Mouse (Mus musculus) bone marrow, adult 2 months (tissue): ENCODE data around the gene BC052040. TPM values are rescaled to one million over a fixed set of nuclear protein-coding genes. Genes with fewer than 3 reads are reported as not detected.

ENCODE experiments used
- H3K27ac ChIP-seq: fragments of 200-500 bp; 2 replicates; pipeline ENCODE4 v1.5.1; 2012; ENCODE audit warnings: low read depth, mild to moderate bottlenecking, control low read depth, inconsistent platforms, low read length; ENCODE audit not compliant: control insufficient read depth, poor library complexity, insufficient read depth
- H3K4me1 ChIP-seq: fragments of 200-500 bp; 2 replicates; pipeline ENCODE4 v1.6.1; 2011; ENCODE audit warnings: low read length; ENCODE audit not compliant: control insufficient read depth, insufficient read depth
- H3K4me3 ChIP-seq: fragments of 200-500 bp; replicated peaks from 2 replicates; pipeline ENCODE3; 2011; ENCODE audit warnings: mild to moderate bottlenecking, low read depth, low read length, control low read depth; ENCODE audit not compliant: control insufficient read depth
- CTCF ChIP-seq: fragments of 200-500 bp; IDR thresholded peaks from 2 replicates; pipeline ENCODE4 v1.5.1; 2011; ENCODE audit warnings: low read length, control low read depth; ENCODE audit not compliant: control insufficient read depth, insufficient read depth
- POLR2A ChIP-seq: fragments of 200-500 bp; IDR thresholded peaks from 2 replicates; pipeline ENCODE4 v1.6.1; 2011; ENCODE audit warnings: low read depth, mild to moderate bottlenecking, control low read depth, low read length, borderline replicate concordance; ENCODE audit not compliant: control insufficient read depth
- WGBS: fragments of 180-500 bp; shearing (Covaris S2); methylation state at CpG from one replicate; pipeline ENCODE4 v1.1.7; 2018; 5-methylcytosine and 5-hydroxymethylcytosine counted together
- polyA plus RNA-seq: library from polyadenylated mRNA; stranded (reverse); fragments of >200 nt; gene quantifications from 2 replicates; pipeline ENCODE4 v1.2.4, GENCODE M21; 2011; ENCODE audit warnings: low replicate concordance; ENCODE audit not compliant: missing spikeins, insufficient read depth, insufficient read length

The BC052040 gene
- polyA plus RNA-seq, 1 experiment, result 4.6 TPM

GRCm38 (mm10) chr2:115609020-115609419 is 27.5 kb downstream of the BC052040 start:
- WGBS, result 96% methylated on average over 3 of the region's 3 CpGs
- Histone ChIP-seq H3K4me3 (no peak overlapping the region), H3K4me1 (no peaks in the 10 kb centered on the region), H3K27ac (no peak overlapping the region)
- TF ChIP-seq POLR2A (no peak), CTCF (no peak)

GRCm38 (mm10) chr2:115610092-115610491 is 28.6 kb downstream of the BC052040 start:
- 72% methylated on average over 2 of the region's 2 CpGs for WGBS
- no peak for TF ChIP-seq POLR2A
- no peak for TF ChIP-seq CTCF
- H3K4me3 ChIP-seq, result no peak overlapping the region
- no peak overlapping the region for H3K27ac ChIP-seq
- no peaks in the 10 kb centered on the region for H3K4me1 ChIP-seq

GRCm38 (mm10) chr2:115610503-115610902 is 29.0 kb downstream of the BC052040 start:
- H3K4me1 ChIP-seq, result no peaks in the 10 kb centered on the region
- no peak overlapping the region for H3K27ac ChIP-seq
- WGBS, result 89% methylated on average over 6 of the region's 6 CpGs
- TF ChIP-seq CTCF, result no peak
- no peak for TF ChIP-seq POLR2A
- no peak overlapping the region for H3K4me3 ChIP-seq

- no peak overlapping the region for H3K27ac ChIP-seq
- TF ChIP-seq CTCF (no peak), POLR2A (no peak)
- H3K4me1 ChIP-seq, result no peaks in the 10 kb centered on the region
- no peak overlapping the region for H3K4me3 ChIP-seq
- 92% methylated on average over 3 of the region's 3 CpGs for WGBS
Observed at GRCm38 (mm10) chr2:115613830-115614520, 32.5 kb downstream of the BC052040 start.

- Histone ChIP-seq H3K4me3 (no peak overlapping the region), H3K27ac (no peak overlapping the region), H3K4me1 (no peaks in the 10 kb centered on the region)
- WGBS, result 78% methylated on average over 4 of the region's 4 CpGs
- TF ChIP-seq POLR2A, result no peak
- no peak for TF ChIP-seq CTCF
Observed at GRCm38 (mm10) chr2:115628471-115628870, 47.0 kb downstream of the BC052040 start.

GRCm38 (mm10) chr2:115631031-115631434 is 49.5 kb downstream of the BC052040 start:
- TF ChIP-seq POLR2A (no peak), CTCF (no peak)
- no peaks in the 10 kb centered on the region for H3K4me1 ChIP-seq
- 88% methylated on average over 5 of the region's 5 CpGs for WGBS
- no peak overlapping the region for H3K4me3 ChIP-seq
- H3K27ac ChIP-seq, result no peak overlapping the region

GRCm38 (mm10) chr2:115631826-115632225 is 50.3 kb downstream of the BC052040 start:
- Histone ChIP-seq H3K4me3 (no peak overlapping the region), H3K4me1 (no peaks in the 10 kb centered on the region), H3K27ac (no peak overlapping the region)
- no peak for TF ChIP-seq POLR2A
- TF ChIP-seq CTCF, result no peak
- 95% methylated on average over 4 of the region's 4 CpGs for WGBS

GRCm38 (mm10) chr2:115650203-115650602 is 68.7 kb downstream of the BC052040 start:
- Histone ChIP-seq H3K27ac (no peak overlapping the region), H3K4me1 (no peaks in the 10 kb centered on the region), H3K4me3 (no peak overlapping the region)
- 92% methylated on average over 2 of the region's 2 CpGs for WGBS
- TF ChIP-seq POLR2A, result no peak
- no peak for TF ChIP-seq CTCF

- WGBS, result 90% methylated on average over 8 of the region's 8 CpGs
- Histone ChIP-seq H3K27ac (no peak overlapping the region), H3K4me1 (no peaks in the 10 kb centered on the region), H3K4me3 (no peak overlapping the region)
- TF ChIP-seq CTCF (no peak), POLR2A (no peak)
Observed at GRCm38 (mm10) chr2:115659712-115660111, 78.2 kb downstream of the BC052040 start.
